Mouse (Mus musculus) CD4-positive, CD25-positive, alpha-beta regulatory T cell, adult 4 months (primary cell): ENCODE data around the gene Serhl. TPM values are rescaled to one million over a fixed set of nuclear protein-coding genes. Genes with fewer than 3 reads are reported as not detected.

Experiments
- ATAC-seq: one replicate; pipeline ENCODE4 v1.8.0; 2017
- polyA plus RNA-seq, 2 experiments: library from polyadenylated mRNA; unstranded; fragments of 100-300 nt; shearing (Covaris generic); gene quantifications; one replicate each; pipeline ENCODE4 v1.2.1; 2017

The Serhl gene
- polyA plus RNA-seq, 2 experiments from 2014 or later = 81.9 to 88.8 TPM

DNA sequence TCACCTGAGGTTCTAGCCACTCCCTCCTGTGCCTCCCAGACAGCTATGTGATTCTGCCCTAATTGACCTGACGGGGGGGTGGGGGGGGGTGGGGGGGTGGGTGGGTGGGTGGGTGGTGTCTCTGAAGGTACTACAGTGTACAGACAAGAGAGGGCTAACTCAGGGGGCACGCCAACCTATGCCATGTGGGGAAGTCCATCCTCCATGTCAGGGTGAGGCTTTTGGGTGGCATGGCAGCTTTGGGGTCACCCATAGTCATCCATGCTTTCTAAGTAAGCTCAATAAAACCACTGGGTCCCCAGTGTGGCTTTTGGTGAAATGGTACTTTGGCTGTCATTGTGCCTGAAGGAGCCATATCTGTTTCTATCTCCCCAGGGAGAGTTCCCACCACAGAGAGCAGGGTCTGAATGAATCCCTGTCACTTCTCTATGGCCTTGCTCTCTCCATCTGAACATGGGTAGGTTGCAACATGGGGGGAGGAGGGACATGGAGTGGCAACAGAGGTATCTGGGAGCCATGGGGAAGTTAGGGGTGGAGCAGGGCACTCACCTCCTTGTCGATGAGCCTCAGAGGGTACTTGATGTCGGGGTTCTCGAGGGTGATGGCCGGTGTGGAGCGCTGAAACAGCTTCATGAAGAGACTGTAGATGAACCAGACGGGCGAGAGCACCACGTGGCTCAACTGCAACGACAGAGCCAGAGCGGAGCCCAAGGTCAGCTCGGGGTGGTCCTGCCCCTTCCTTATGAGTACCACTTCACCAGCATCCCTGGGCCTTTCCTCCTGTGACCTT lies 76.4 kb downstream of the Serhl start:
- no peak for ATAC-seq

Other genes with a start within 250 kb of the Serhl start
- gene Tcf20, start 101.6 kb upstream of the Serhl start, polyA plus RNA-seq = 10 to 100 TPM; 15.9 to 19.7 TPM
- gene Nfam1, start 56.2 kb upstream of the Serhl start, polyA plus RNA-seq = 1 to 10 TPM in 1 of 2 experiments, under 1 TPM in 1; 0.22 to 1.1 TPM
- 10 to 100 TPM; 75.7 to 97.2 TPM for gene Rrp7a, start 33.3 kb downstream of the Serhl start, polyA plus RNA-seq
- 100 to 1,000 TPM; 168 to 222 TPM for gene Poldip3, start 59.9 kb downstream of the Serhl start, polyA plus RNA-seq
- 100 to 1,000 TPM in 1 of 2 experiments, 10 to 100 TPM in 1; 62.0 to 116 TPM for gene Cyb5r3, start 83.1 kb downstream of the Serhl start, polyA plus RNA-seq
- gene A4galt, start 162.3 kb downstream of the Serhl start, polyA plus RNA-seq = not detected